Mouse (Mus musculus) midbrain, embryonic 13.5 days (tissue): ENCODE results near the gene Fkbpl. TPM values are rescaled to one million over a fixed set of nuclear protein-coding genes. Genes with fewer than 3 reads are reported as not detected.

Source experiments
- ATAC-seq: fragments of 200-750 bp; cut with Nextera tagmentation; 2 replicates; pipeline ENCODE4 v1.8.0; 2017; ENCODE audit warnings: mild to moderate bottlenecking, moderate TSS enrichment, moderate library complexity
- H3K27ac ChIP-seq: fragments of 300-500 bp; sonication (generic); 2 replicates; pipeline ENCODE4 v1.5.1; 2015; ENCODE audit warnings: inconsistent platforms, mild to moderate bottlenecking, moderate library complexity
- H3K27me3 ChIP-seq: fragments of 300-500 bp; sonication (generic); 2 replicates; pipeline ENCODE4 v1.6.1; 2015; ENCODE audit warnings: mild to moderate bottlenecking, inconsistent platforms
- H3K36me3 ChIP-seq: fragments of 300-500 bp; sonication (generic); 2 replicates; pipeline ENCODE4 v1.6.1; 2015; ENCODE audit warnings: mild to moderate bottlenecking, inconsistent platforms
- H3K4me1 ChIP-seq: fragments of 300-500 bp; sonication (generic); replicated peaks from 2 replicates; pipeline ENCODE4 v1.6.1; 2015; ENCODE audit warnings: inconsistent platforms
- H3K4me2 ChIP-seq: fragments of 300-500 bp; sonication (generic); replicated peaks from 2 replicates; pipeline ENCODE4 v1.6.1; 2015; ENCODE audit warnings: moderate library complexity, mild to moderate bottlenecking, inconsistent platforms
- H3K4me3 ChIP-seq: fragments of 300-500 bp; sonication (generic); replicated peaks from 2 replicates; pipeline ENCODE4 v1.5.1; 2015; ENCODE audit warnings: mild to moderate bottlenecking, inconsistent platforms
- H3K9ac ChIP-seq: fragments of 300-500 bp; sonication (generic); replicated peaks from 2 replicates; pipeline ENCODE4 v1.6.1; 2015; ENCODE audit warnings: mild to moderate bottlenecking, inconsistent platforms
- H3K9me3 ChIP-seq: fragments of 300-500 bp; sonication (generic); 2 replicates; pipeline ENCODE4 v1.6.1; 2016; ENCODE audit warnings: mild to moderate bottlenecking, inconsistent platforms
- WGBS: fragments of 180-500 bp; shearing (Covaris S2); methylation state at CpG from one replicate; pipeline ENCODE4 v1.1.7; 2015; 5-methylcytosine and 5-hydroxymethylcytosine counted together
- polyA plus RNA-seq: library from polyadenylated mRNA; unstranded; fragments of >200 nt; fragmentation: Nextera tagmentation; extraction: Ambion mirVana; gene quantifications from 2 replicates; pipeline ENCODE4 v1.2.1, GENCODE M21; 2015

Fkbpl gene
- polyA plus RNA-seq, 1 experiment from 2014 or later = 18.9 TPM

- no peak overlapping the region for H3K4me2 ChIP-seq
- H3K9ac ChIP-seq = no peak overlapping the region
- peaks cover 5% of the 10 kb centered on the region; the same call in 1 of the 2 replicates for H3K36me3 ChIP-seq
- H3K9me3 ChIP-seq = no peaks in the 10 kb centered on the region
- 74% methylated on average over 3 of the region's 3 CpGs for WGBS
- peaks cover 41% of the 10 kb centered on the region for H3K27me3 ChIP-seq
- no peak for ATAC-seq
- H3K4me1 ChIP-seq = peaks cover 6% of the 10 kb centered on the region
- H3K27ac ChIP-seq = no peak overlapping the region
- H3K4me3 ChIP-seq = no peak overlapping the region
Observed at GRCm38 (mm10) chr17:34659897-34660214, 15.3 kb downstream of the Fkbpl start.

- Histone ChIP-seq H3K36me3 (0 out of 2 replicates have a peak, but pooled peaks cover under 1% of the 10 kb centered on the region), H3K9ac (no peak overlapping the region), H3K4me1 (peaks cover 6% of the 10 kb centered on the region), H3K27ac (no peak overlapping the region), H3K4me3 (no peak overlapping the region), H3K27me3 (peaks cover 41% of the 10 kb centered on the region), H3K4me2 (no peak overlapping the region), H3K9me3 (no peaks in the 10 kb centered on the region)
- WGBS = 42% methylated on average over 11 of the region's 11 CpGs
- ATAC-seq = no peak
Observed at GRCm38 (mm10) chr17:34660259-34660820, 15.8 kb downstream of the Fkbpl start.

- H3K9ac ChIP-seq = no peak overlapping the region
- H3K27me3 ChIP-seq = peaks cover 41% of the 10 kb centered on the region
- H3K4me1 ChIP-seq = peaks cover 6% of the 10 kb centered on the region
- no peak overlapping the region for H3K27ac ChIP-seq
- no peaks in the 10 kb centered on the region for H3K9me3 ChIP-seq
- 10% methylated on average over 19 of the region's 19 CpGs for WGBS
- ATAC-seq = no peak
- no peak overlapping the region for H3K4me3 ChIP-seq
- peak overlapping the region; percentile 22 for H3K4me2 ChIP-seq
- no peaks in the 10 kb centered on the region for H3K36me3 ChIP-seq
Observed at GRCm38 (mm10) chr17:34661121-34661591, 16.6 kb downstream of the Fkbpl start.

GRCm38 (mm10) chr17:34662468-34662867 is 17.9 kb downstream of the Fkbpl start:
- H3K4me1 ChIP-seq = peaks cover 6% of the 10 kb centered on the region; the same call in 1 of the 2 replicates
- ATAC-seq = no peak
- no peak overlapping the region for H3K9ac ChIP-seq
- WGBS = 94% methylated on average over 1 of the region's 1 CpGs
- peaks cover 41% of the 10 kb centered on the region for H3K27me3 ChIP-seq
- H3K9me3 ChIP-seq = no peaks in the 10 kb centered on the region
- no peak overlapping the region for H3K4me3 ChIP-seq
- H3K27ac ChIP-seq = no peak overlapping the region
- H3K36me3 ChIP-seq = no peaks in the 10 kb centered on the region
- no peak overlapping the region for H3K4me2 ChIP-seq

- Histone ChIP-seq H3K9ac (no peak overlapping the region), H3K27ac (no peak overlapping the region), H3K4me3 (no peak overlapping the region), H3K27me3 (peaks cover 41% of the 10 kb centered on the region), H3K4me1 (peaks cover 6% of the 10 kb centered on the region; the same call in 1 of the 2 replicates), H3K36me3 (no peaks in the 10 kb centered on the region), H3K9me3 (no peaks in the 10 kb centered on the region), H3K4me2 (no peak overlapping the region)
- ATAC-seq = no peak
- 82% methylated on average over 8 of the region's 8 CpGs for WGBS
Observed at GRCm38 (mm10) chr17:34662978-34663377, 18.4 kb downstream of the Fkbpl start.

GRCm38 (mm10) chr17:34663558-34663957 is 19.0 kb downstream of the Fkbpl start:
- no peaks in the 10 kb centered on the region for H3K9me3 ChIP-seq
- no peak overlapping the region for H3K4me3 ChIP-seq
- no peaks in the 10 kb centered on the region for H3K36me3 ChIP-seq
- peaks cover 6% of the 10 kb centered on the region; the same call in 1 of the 2 replicates for H3K4me1 ChIP-seq
- WGBS = 43% methylated on average over 1 of the region's 1 CpGs
- no peak overlapping the region for H3K27ac ChIP-seq
- no peak overlapping the region for H3K4me2 ChIP-seq
- peaks cover 41% of the 10 kb centered on the region for H3K27me3 ChIP-seq
- no peak overlapping the region for H3K9ac ChIP-seq
- no peak for ATAC-seq

- ATAC-seq = no peak
- peaks cover 6% of the 10 kb centered on the region; the same call in 1 of the 2 replicates for H3K4me1 ChIP-seq
- H3K27ac ChIP-seq = no peak overlapping the region
- H3K4me2 ChIP-seq = no peak overlapping the region
- 78% methylated on average over 7 of the region's 7 CpGs for WGBS
- H3K9ac ChIP-seq = no peak overlapping the region
- H3K4me3 ChIP-seq = no peak overlapping the region
- peaks cover 41% of the 10 kb centered on the region for H3K27me3 ChIP-seq
- no peaks in the 10 kb centered on the region for H3K36me3 ChIP-seq
- no peaks in the 10 kb centered on the region for H3K9me3 ChIP-seq
Observed at GRCm38 (mm10) chr17:34664472-34664871, 19.9 kb downstream of the Fkbpl start.

GRCm38 (mm10) chr17:34670235-34670634 is 25.7 kb downstream of the Fkbpl start, which contains the start of gene Tnxb:
Gene Tnxb (plus strand): TSS chr17:34670535.
- 57% methylated on average over 5 of the region's 7 CpGs for WGBS
- ATAC-seq = no peak

GRCm38 (mm10) chr17:34671151-34672066 is 26.8 kb downstream of the Fkbpl start:
- H3K9ac ChIP-seq = peak overlapping the region; percentile 53
- peaks cover 65% of the 10 kb centered on the region for H3K27me3 ChIP-seq
- peaks cover 19% of the 10 kb centered on the region for H3K4me1 ChIP-seq
- H3K27ac ChIP-seq = no peak overlapping the region
- peak overlapping the region; percentile 64 for H3K4me2 ChIP-seq
- no peaks in the 10 kb centered on the region for H3K9me3 ChIP-seq
- 8% methylated on average over 86 of the region's 93 CpGs for WGBS
- peak; percentile 53 for ATAC-seq
- peak overlapping the region; percentile 41 for H3K4me3 ChIP-seq
- no peaks in the 10 kb centered on the region for H3K36me3 ChIP-seq

More at GRCm38 (mm10) chr17:34670235-34670634, 25.7 kb downstream of the Fkbpl start, which contains the start of gene Tnxb:
- Histone ChIP-seq H3K4me2 (peak within 1 kb of the TSS; percentile 64), H3K4me1 (peaks cover 19% of the 10 kb centered on the region), H3K4me3 (peak within 1 kb of the TSS; percentile 41), H3K9me3 (no peaks in the 10 kb centered on the region), H3K27ac (no peak within 1 kb of the TSS), H3K27me3 (peaks cover 62% of the 10 kb centered on the region), H3K9ac (peak within 1 kb of the TSS; percentile 53), H3K36me3 (no peaks in the 10 kb centered on the region)

- peak overlapping the region; percentile 53 for H3K9ac ChIP-seq
- peak overlapping the region; percentile 64 for H3K4me2 ChIP-seq
- no peaks in the 10 kb centered on the region for H3K36me3 ChIP-seq
- H3K4me1 ChIP-seq = peaks cover 19% of the 10 kb centered on the region
- ATAC-seq = 0 out of 2 replicates have a peak, but pooled peaks have one; percentile 19
- WGBS = 36% methylated on average over 49 of the region's 49 CpGs
- H3K27me3 ChIP-seq = peaks cover 65% of the 10 kb centered on the region
- H3K4me3 ChIP-seq = peak overlapping the region; percentile 41
- H3K9me3 ChIP-seq = no peaks in the 10 kb centered on the region
- H3K27ac ChIP-seq = no peak overlapping the region
Observed at GRCm38 (mm10) chr17:34672246-34672792, 27.8 kb downstream of the Fkbpl start.

- H3K4me1 ChIP-seq = peaks cover 19% of the 10 kb centered on the region
- no peaks in the 10 kb centered on the region for H3K9me3 ChIP-seq
- no peak overlapping the region for H3K4me3 ChIP-seq
- no peak overlapping the region for H3K4me2 ChIP-seq
- peaks cover 67% of the 10 kb centered on the region for H3K27me3 ChIP-seq
- no peak for ATAC-seq
- H3K36me3 ChIP-seq = no peaks in the 10 kb centered on the region
- WGBS = 89% methylated on average over 7 of the region's 7 CpGs
- H3K27ac ChIP-seq = no peak overlapping the region
- no peak overlapping the region for H3K9ac ChIP-seq
Observed at GRCm38 (mm10) chr17:34673139-34673538, 28.6 kb downstream of the Fkbpl start.
